Mouse (Mus musculus) hindbrain, embryonic 15.5 days (tissue): ENCODE results near the gene Ccdc155. TPM values are rescaled to one million over a fixed set of nuclear protein-coding genes. Genes with fewer than 3 reads are reported as not detected.

Experiments used
- ATAC-seq: fragments of 200-750 bp; cut with Nextera tagmentation; 2 replicates; pipeline ENCODE4 v1.8.0; 2017; ENCODE audit warnings: low read depth, moderate number of reproducible peaks, moderate TSS enrichment; ENCODE audit not compliant: low FRiP score
- H3K27ac ChIP-seq: fragments of 300-500 bp; sonication (generic); replicated peaks from 2 replicates; pipeline ENCODE4 v1.5.1; 2015; ENCODE audit warnings: mild to moderate bottlenecking, inconsistent platforms
- H3K27me3 ChIP-seq: fragments of 300-500 bp; sonication (generic); 2 replicates; pipeline ENCODE4 v1.6.1; 2015; ENCODE audit warnings: control low read depth, inconsistent platforms
- H3K36me3 ChIP-seq: fragments of 300-500 bp; sonication (generic); 2 replicates; pipeline ENCODE4 v1.6.1; 2015; ENCODE audit warnings: control low read depth, inconsistent platforms
- H3K4me1 ChIP-seq: fragments of 300-500 bp; sonication (generic); replicated peaks from 2 replicates; pipeline ENCODE4 v1.6.1; 2015; ENCODE audit warnings: control low read depth, inconsistent platforms
- H3K4me2 ChIP-seq: fragments of 300-500 bp; sonication (generic); 2 replicates; pipeline ENCODE4 v1.6.1; 2015; ENCODE audit warnings: moderate library complexity, mild to moderate bottlenecking, inconsistent platforms
- H3K4me3 ChIP-seq: fragments of 300-500 bp; sonication (generic); 2 replicates; pipeline ENCODE4 v1.5.1; 2015; ENCODE audit warnings: mild to moderate bottlenecking, inconsistent platforms
- H3K9ac ChIP-seq: fragments of 300-500 bp; sonication (generic); 2 replicates; pipeline ENCODE4 v1.6.1; 2015; ENCODE audit warnings: inconsistent platforms
- H3K9me3 ChIP-seq: fragments of 300-500 bp; sonication (generic); 2 replicates; pipeline ENCODE4 v1.6.1; 2016; ENCODE audit warnings: control low read depth, inconsistent platforms
- WGBS: fragments of 180-500 bp; shearing (Covaris S2); methylation state at CpG from one replicate; pipeline ENCODE4 v1.1.7; 2015; 5-methylcytosine and 5-hydroxymethylcytosine counted together
- polyA plus RNA-seq: library from polyadenylated mRNA; unstranded; fragments of >200 nt; fragmentation: Nextera tagmentation; extraction: Ambion mirVana; gene quantifications from 2 replicates; pipeline ENCODE4 v1.2.1, GENCODE M21; 2015

The Ccdc155 gene
- polyA plus RNA-seq, 1 experiment from 2014 or later = 0.57 TPM

DNA sequence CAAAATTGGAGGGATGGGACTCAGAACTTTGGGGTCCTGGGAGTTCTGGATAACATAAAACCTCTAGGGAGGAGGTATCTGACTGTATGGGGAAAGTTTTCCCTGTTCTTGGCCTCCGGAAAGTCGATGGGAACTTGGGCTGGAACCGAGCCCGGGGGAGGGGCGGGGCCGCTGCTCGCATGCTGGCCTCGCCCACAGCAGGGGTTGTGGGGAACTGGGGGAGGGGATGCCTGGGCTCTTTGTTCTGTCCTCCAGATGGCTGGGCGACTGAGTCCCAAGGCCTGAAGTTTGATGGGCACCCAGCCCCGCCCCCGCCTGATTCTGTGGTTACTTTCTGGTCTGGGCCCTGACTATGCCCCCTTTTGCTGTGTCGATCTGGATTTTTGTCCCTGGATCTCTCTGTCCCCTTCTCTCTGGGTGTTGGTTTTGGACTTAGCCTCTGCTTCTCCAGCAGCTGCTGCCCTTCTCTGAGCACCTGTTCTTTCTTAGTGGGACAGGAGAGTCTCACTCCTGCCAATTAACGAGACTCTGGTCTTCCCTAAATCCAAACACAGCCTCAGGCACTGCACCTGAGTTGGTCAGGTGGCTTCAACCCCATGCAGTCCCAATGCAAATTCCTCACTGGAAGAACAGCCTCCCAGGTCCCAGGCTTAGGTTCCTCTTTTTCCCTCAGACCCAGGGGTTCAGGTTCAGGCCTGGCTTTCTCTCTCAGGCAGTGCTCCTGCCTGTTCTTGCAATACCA lies 11.9 kb upstream of the Ccdc155 start:
- H3K4me2 ChIP-seq = peak overlapping the region; percentile 70
- peak overlapping the region; percentile 46 for H3K4me3 ChIP-seq
- H3K9me3 ChIP-seq = no peaks in the 10 kb centered on the region
- H3K36me3 ChIP-seq = no peaks in the 10 kb centered on the region
- H3K27ac ChIP-seq = peak overlapping the region; percentile 86
- ATAC-seq = peak; percentile 70
- H3K27me3 ChIP-seq = peaks cover 3% of the 10 kb centered on the region; the same call in 1 of the 2 replicates
- peak overlapping the region; percentile 55 for H3K9ac ChIP-seq
- H3K4me1 ChIP-seq = peaks cover 26% of the 10 kb centered on the region
- WGBS = 1% methylated on average over 13 of the region's 13 CpGs

DNA sequence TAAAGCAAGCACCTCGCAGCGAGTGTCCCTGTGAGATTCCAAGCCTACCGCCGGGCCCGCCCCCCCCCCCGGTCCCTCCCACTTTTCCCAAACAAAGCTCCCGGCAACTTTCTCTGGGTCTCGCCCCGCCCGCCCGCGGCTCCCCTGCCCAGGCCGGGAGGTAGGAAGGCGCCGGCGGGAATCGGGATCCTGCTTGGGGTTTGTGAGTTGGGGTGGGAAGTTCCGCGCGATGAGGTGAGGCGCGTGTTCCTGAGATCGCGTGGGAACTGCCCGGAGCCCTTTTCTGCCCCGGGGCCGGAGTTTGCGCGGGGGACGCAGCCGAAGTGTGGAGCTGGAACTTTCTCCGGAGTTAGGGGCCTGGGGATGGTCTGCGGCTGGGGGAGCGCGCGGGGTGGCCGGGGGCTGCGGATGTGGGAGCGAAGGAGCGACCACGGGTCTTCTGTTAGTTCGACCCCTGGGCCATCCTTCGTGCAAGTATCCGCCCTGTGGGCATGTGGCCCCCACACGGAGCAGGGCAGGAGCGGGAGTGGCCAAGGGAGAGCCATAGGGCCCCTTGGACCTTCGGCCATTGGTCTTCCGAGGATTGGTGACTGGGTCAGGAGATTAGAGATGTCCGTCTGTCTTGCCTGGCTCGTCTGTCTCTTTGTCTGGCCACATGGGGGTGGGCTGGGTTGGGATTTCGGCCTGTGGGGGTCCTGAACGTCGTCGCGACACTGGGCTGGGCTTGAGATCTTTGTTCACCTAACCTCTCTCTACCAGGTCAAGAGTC lies 11.2 kb upstream of the Ccdc155 start, which contains the start of gene Tead2:
Tead2 (plus strand) TSS at position 81 of the 769 bp plus-strand sequence.
- H3K4me3 ChIP-seq = peak within 1 kb of the TSS; percentile 46
- peak within 1 kb of the TSS; percentile 55 for H3K9ac ChIP-seq
- WGBS = under 1% methylated on average over 55 of the region's 55 CpGs
- H3K27me3 ChIP-seq = peaks cover 10% of the 10 kb centered on the region
- peaks cover 26% of the 10 kb centered on the region for H3K4me1 ChIP-seq
- H3K9me3 ChIP-seq = no peaks in the 10 kb centered on the region
- ATAC-seq = peak; percentile 63
- H3K4me2 ChIP-seq = peak within 1 kb of the TSS; percentile 70
- peak within 1 kb of the TSS; percentile 86 for H3K27ac ChIP-seq
- H3K36me3 ChIP-seq = no peaks in the 10 kb centered on the region

DNA sequence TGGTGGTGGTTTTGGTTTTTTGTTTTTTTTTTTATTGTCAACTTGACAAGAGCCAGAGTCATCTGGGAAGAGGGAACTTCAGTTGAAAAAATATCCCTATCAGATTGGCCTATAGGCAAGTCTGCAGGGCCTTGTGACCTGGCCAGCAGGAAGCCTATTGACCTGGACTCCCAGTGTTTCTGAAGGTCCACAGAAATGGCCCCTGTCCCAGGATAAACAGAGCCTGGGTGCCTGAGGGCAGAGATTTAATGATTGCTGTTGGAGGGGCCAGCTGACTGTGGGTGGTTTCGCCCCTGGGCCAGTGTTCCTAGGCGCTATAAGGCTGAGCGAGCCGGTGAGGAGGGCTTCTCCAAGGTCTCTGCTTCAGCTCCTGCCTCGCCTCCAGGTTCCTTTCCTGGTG lies 9.0 kb upstream of the Ccdc155 start:
- WGBS = 62% methylated on average over 5 of the region's 5 CpGs
- H3K4me3 ChIP-seq = no peak overlapping the region
- H3K27ac ChIP-seq = no peak overlapping the region
- no peaks in the 10 kb centered on the region for H3K36me3 ChIP-seq
- ATAC-seq = no peak
- peaks cover 21% of the 10 kb centered on the region for H3K27me3 ChIP-seq
- no peaks in the 10 kb centered on the region for H3K9me3 ChIP-seq
- no peak overlapping the region for H3K9ac ChIP-seq
- peaks cover 26% of the 10 kb centered on the region for H3K4me1 ChIP-seq
- H3K4me2 ChIP-seq = no peak overlapping the region

DNA sequence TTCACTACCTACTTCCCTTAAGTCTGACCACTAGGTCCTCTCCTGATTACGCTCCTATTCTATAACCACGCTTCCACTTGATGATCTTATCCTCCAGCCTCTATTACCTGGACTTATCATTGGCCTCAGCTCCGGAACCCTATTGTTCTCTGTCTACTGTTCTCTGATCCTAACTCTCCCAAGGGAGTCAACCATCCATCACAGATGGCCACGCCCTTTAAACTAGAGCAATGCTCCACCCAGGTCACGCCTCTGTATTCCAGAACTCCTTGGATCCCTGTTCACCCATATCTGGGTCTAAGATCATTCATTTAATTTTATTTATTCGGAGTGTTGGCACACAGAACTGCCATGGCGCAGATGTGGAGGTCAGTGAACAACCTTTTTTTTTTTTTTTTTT lies 7.7 kb upstream of the Ccdc155 start:
- ATAC-seq = no peak
- Histone ChIP-seq H3K27me3 (peaks cover 21% of the 10 kb centered on the region), H3K9ac (no peak overlapping the region), H3K4me3 (no peak overlapping the region), H3K9me3 (no peaks in the 10 kb centered on the region), H3K27ac (no peak overlapping the region), H3K4me2 (0 out of 2 replicates have a peak overlapping the region, but pooled peaks have one; percentile 29), H3K36me3 (no peaks in the 10 kb centered on the region), H3K4me1 (peaks cover 24% of the 10 kb centered on the region)
- 76% methylated on average over 7 of the region's 7 CpGs for WGBS

DNA sequence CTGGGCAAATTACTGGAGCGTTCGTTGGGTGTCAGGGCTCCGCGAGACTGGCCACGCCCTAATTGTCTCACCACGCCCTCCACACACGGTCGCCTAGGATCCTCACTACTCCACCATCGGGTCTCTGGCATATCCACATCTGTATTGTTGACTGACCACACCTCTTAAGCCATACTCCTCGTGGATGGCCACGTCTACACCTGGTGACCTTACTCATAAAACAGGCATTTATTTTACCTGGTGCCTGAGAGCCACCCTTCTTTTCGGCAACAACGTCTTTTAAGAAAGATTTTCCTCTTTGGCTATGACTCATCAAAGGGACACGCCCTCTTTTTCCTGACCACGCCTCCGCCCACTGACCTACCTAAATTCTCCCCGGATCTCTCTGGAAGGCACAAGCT lies 7.2 kb upstream of the Ccdc155 start, which contains the start of gene Dkkl1:
Dkkl1 (minus strand) TSS at position 297 of the 401 bp plus-strand sequence.
- peaks cover 19% of the 10 kb centered on the region for H3K4me1 ChIP-seq
- H3K27ac ChIP-seq = no peak within 1 kb of the TSS
- no peak for ATAC-seq
- peaks cover 21% of the 10 kb centered on the region for H3K27me3 ChIP-seq
- peak within 1 kb of the TSS; percentile 29 for H3K4me2 ChIP-seq
- no peak within 1 kb of the TSS for H3K9ac ChIP-seq
- H3K9me3 ChIP-seq = no peaks in the 10 kb centered on the region
- peak within 1 kb of the TSS; percentile 18 for H3K4me3 ChIP-seq
- 8% methylated on average over 17 of the region's 17 CpGs for WGBS
- no peaks in the 10 kb centered on the region for H3K36me3 ChIP-seq

DNA sequence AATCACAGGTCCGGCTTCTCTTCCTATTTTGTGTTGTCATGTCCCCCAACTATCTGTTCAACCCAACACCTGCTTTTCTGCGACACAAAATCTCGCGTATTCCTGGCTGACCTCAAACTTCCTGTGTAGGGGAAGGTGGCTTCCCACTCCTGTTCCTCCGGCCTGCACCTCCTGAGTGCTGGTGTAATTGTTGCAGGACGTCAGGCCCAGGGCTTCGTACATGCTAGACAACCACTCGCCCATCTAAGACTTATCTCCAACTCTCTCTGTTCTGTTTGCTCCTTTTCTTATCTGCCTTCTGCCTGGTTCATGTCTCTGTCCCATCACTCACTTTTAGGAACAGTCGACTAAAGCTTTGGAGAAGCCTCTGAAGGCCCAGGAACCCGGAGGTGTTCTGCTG lies 6.4 kb upstream of the Ccdc155 start:
- peak overlapping the region; percentile 29 for H3K4me2 ChIP-seq
- H3K9ac ChIP-seq = no peak overlapping the region
- H3K4me3 ChIP-seq = 0 out of 2 replicates have a peak overlapping the region, but pooled peaks have one; percentile 18
- 78% methylated on average over 10 of the region's 10 CpGs for WGBS
- no peaks in the 10 kb centered on the region for H3K9me3 ChIP-seq
- H3K27ac ChIP-seq = no peak overlapping the region
- no peaks in the 10 kb centered on the region for H3K36me3 ChIP-seq
- no peak for ATAC-seq
- peaks cover 21% of the 10 kb centered on the region for H3K27me3 ChIP-seq
- H3K4me1 ChIP-seq = peaks cover 11% of the 10 kb centered on the region

DNA sequence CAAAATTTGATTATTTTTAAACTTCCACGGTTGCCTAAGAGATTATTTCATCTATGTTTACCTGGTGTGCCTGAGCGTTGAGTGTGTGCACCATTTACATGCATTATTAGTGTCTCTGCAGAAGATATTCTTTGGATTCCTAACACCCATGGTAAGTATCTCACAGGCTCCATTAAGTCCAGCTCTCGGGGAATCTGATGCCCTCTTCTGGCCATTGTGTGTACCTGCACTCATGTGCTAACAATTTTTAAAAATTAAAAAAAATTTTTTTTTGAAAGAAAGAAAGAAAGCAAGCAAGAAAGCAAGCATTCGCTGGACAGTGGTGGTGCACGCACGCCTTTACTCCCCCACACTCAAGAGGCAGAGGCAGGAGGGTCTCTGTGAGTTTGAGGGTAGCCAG lies 3.6 kb upstream of the Ccdc155 start:
- H3K4me3 ChIP-seq = no peak overlapping the region
- no peak for ATAC-seq
- H3K9me3 ChIP-seq = no peaks in the 10 kb centered on the region
- no peak overlapping the region for H3K9ac ChIP-seq
- 77% methylated on average over 6 of the region's 6 CpGs for WGBS
- H3K4me2 ChIP-seq = no peak overlapping the region
- H3K27ac ChIP-seq = no peak overlapping the region
- H3K4me1 ChIP-seq = peaks cover 8% of the 10 kb centered on the region
- H3K27me3 ChIP-seq = peaks cover 21% of the 10 kb centered on the region
- H3K36me3 ChIP-seq = no peaks in the 10 kb centered on the region

DNA sequence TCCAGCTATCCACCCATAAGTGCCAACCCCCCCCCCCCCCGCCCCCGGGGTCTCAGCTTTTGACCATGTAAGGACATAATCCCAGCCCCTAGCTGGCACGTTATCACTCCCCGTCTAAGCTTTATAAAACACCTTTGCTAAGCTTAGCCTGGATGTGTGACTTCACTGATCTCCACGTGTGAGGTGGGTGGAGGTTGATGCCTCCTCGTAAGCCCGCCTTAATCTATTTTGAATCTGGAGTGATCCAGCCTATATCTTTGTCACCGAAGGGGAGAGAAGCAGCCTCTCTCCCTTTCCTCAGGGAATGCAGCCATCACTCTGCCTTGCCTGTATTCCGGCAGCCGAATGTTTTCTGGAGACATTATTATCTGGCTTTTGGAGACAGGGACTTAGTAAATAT lies 2.0 kb downstream of the Ccdc155 start:
- H3K4me1 ChIP-seq = peaks cover 11% of the 10 kb centered on the region
- H3K4me2 ChIP-seq = no peak overlapping the region
- H3K9me3 ChIP-seq = no peaks in the 10 kb centered on the region
- no peaks in the 10 kb centered on the region for H3K36me3 ChIP-seq
- no peak overlapping the region for H3K9ac ChIP-seq
- 69% methylated on average over 10 of the region's 10 CpGs for WGBS
- H3K27me3 ChIP-seq = no peaks in the 10 kb centered on the region
- no peak for ATAC-seq
- H3K4me3 ChIP-seq = no peak overlapping the region
- no peak overlapping the region for H3K27ac ChIP-seq

DNA sequence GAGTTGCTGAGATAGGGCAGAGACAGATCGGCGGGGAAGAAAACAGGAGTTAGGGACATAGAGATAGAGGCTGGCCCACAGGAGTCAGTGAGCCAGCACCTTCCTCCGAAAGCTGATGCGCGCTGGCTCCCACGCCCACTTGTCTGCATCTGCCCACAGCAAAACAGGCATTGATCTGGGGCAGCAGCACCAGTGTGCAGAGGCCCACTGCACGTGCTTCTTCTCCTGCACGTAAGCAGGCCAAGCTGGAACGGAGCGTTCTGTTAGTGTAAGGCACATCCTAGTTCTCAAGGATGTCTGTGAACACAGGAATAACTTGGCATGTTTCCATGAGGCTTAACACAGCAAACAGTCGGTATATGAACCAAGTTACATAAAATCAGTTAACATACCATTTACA lies 5.7 kb downstream of the Ccdc155 start:
- Histone ChIP-seq H3K27ac (no peak overlapping the region), H3K4me1 (peaks cover 7% of the 10 kb centered on the region; the same call in 1 of the 2 replicates), H3K4me2 (no peak overlapping the region), H3K9me3 (no peaks in the 10 kb centered on the region), H3K4me3 (no peak overlapping the region), H3K27me3 (no peaks in the 10 kb centered on the region), H3K9ac (no peak overlapping the region), H3K36me3 (no peaks in the 10 kb centered on the region)
- 84% methylated on average over 11 of the region's 11 CpGs for WGBS
- ATAC-seq = no peak

DNA sequence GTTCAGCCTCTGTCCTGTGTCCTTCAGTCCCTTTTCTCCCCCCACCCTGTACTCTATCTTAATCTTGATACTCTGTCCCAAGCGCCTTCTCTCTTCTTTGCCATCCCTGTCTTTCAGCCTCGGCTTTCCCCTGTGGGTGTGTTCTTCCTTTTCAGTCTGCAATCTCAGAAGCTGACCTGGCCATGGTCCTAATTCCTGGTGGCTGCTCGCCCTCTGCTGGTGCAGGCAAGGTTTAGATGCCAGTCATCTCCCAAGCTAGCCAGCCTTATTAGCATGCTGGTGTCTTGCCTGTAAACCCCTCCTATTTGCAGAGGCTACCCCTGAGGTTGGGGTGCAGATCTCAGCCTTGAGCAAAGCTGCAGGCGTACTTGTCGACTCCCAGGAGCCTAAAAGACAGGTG lies 6.3 kb downstream of the Ccdc155 start:
- no peak overlapping the region for H3K9ac ChIP-seq

DNA sequence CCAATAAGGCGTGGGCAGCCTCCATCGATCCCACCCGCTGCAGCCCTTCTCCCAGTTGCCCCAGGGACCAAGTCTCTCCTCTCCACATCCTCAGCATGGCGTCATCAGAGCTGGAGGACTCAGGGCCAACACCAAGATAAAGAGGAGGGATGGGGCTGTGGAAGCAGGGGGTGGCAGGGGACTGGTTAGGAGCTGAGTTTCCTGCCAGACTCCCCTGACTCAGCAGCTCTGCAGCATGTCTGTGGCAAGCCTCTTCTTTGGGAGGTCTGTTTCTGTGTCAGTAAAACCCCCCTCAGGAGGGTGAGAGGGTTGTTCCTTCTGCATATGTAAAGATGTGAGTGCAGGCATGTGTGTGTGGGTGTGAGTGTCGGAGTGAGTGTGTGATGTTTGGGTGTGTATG lies 7.7 kb downstream of the Ccdc155 start:
- Histone ChIP-seq H3K9me3 (no peaks in the 10 kb centered on the region), H3K4me1 (0 out of 2 replicates have a peak, but pooled peaks cover 8% of the 10 kb centered on the region), H3K4me2 (no peak overlapping the region), H3K4me3 (no peak overlapping the region), H3K9ac (no peak overlapping the region), H3K27ac (no peak overlapping the region), H3K36me3 (no peaks in the 10 kb centered on the region), H3K27me3 (no peaks in the 10 kb centered on the region)
- no peak for ATAC-seq
- 66% methylated on average over 5 of the region's 5 CpGs for WGBS

More for the DNA sequence above, 6.3 kb downstream of the Ccdc155 start:
- Histone ChIP-seq H3K9me3 (no peaks in the 10 kb centered on the region), H3K27me3 (no peaks in the 10 kb centered on the region), H3K4me3 (no peak overlapping the region), H3K4me2 (no peak overlapping the region), H3K4me1 (0 out of 2 replicates have a peak, but pooled peaks cover 7% of the 10 kb centered on the region), H3K36me3 (no peaks in the 10 kb centered on the region), H3K27ac (no peak overlapping the region)
- 12% methylated on average over 5 of the region's 5 CpGs for WGBS
- peak; percentile 45; the same call in 1 of the 2 replicates for ATAC-seq

DNA sequence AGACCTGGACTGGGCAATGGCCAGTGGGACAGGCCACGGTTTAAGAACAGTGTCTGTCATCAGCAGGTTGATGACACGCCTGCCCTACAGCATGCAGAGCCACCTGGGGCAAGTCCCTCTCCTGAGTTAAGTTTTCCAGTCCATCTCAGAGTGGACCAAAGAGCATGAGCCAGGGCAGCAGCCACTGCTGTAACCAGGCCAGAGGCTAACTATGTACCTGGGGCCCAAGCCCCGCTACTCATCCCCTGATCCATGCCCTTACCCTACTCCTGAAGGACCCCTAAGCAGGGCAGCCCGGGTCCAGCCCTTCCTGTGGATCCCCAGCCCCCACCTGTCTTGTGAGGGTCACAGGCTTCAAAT lies 8.5 kb downstream of the Ccdc155 start:
- ATAC-seq = no peak
- H3K4me2 ChIP-seq = no peak overlapping the region
- WGBS = 81% methylated on average over 4 of the region's 4 CpGs
- no peaks in the 10 kb centered on the region for H3K9me3 ChIP-seq
- no peak overlapping the region for H3K4me3 ChIP-seq
- H3K27me3 ChIP-seq = no peaks in the 10 kb centered on the region
- no peaks in the 10 kb centered on the region for H3K36me3 ChIP-seq
- 0 out of 2 replicates have a peak, but pooled peaks cover 9% of the 10 kb centered on the region for H3K4me1 ChIP-seq
- H3K9ac ChIP-seq = no peak overlapping the region
- no peak overlapping the region for H3K27ac ChIP-seq
